Mouse (Mus musculus) kidney, adult 2 months (tissue): ENCODE data around the gene Nhsl2. TPM values are rescaled to one million over a fixed set of nuclear protein-coding genes. Genes with fewer than 3 reads are reported as not detected.
A peak's percentile ranks its signal among the peaks of the same experiment; 100 is the strongest.

Experiments used
- DNase-seq: peaks from one replicate; pipeline ENCODE4 v3.0.0; 2021
- H3K27ac ChIP-seq: fragments of 200-500 bp; 2 replicates; pipeline ENCODE4 v1.5.1; 2012; ENCODE audit warnings: low read depth, low read length, control low read depth, inconsistent platforms; ENCODE audit not compliant: insufficient read depth
- H3K27me3 ChIP-seq: fragments of 200-500 bp; replicated peaks from 2 replicates; pipeline ENCODE4 v1.6.1; 2012; ENCODE audit warnings: mild to moderate bottlenecking, moderate library complexity, low read length, inconsistent platforms; ENCODE audit not compliant: control insufficient read depth, insufficient read depth
- H3K36me3 ChIP-seq: fragments of 200-500 bp; 2 replicates; pipeline ENCODE4 v1.6.1; 2012; ENCODE audit warnings: mild to moderate bottlenecking, moderate library complexity, low read length, inconsistent platforms; ENCODE audit not compliant: control insufficient read depth, insufficient read depth
- H3K4me1 ChIP-seq: fragments of 200-500 bp; 2 replicates; pipeline ENCODE4 v1.6.1; 2011; ENCODE audit warnings: low read length; ENCODE audit not compliant: control insufficient read depth, insufficient read depth
- H3K4me3 ChIP-seq: fragments of 200-500 bp; 2 replicates; pipeline ENCODE4 v1.5.1; 2011; ENCODE audit warnings: mild to moderate bottlenecking, low read depth, low read length, control low read depth; ENCODE audit not compliant: insufficient read depth
- CTCF ChIP-seq: fragments of 200-500 bp; conservative IDR thresholded peaks from 2 replicates; pipeline ENCODE4 v1.5.1; 2011; ENCODE audit warnings: low read depth, mild to moderate bottlenecking, control low read depth, low read length, moderate library complexity, mixed read lengths; ENCODE audit not compliant: insufficient read depth, insufficient read length
- POLR2A ChIP-seq: fragments of 200-500 bp; IDR thresholded peaks from one replicate; pipeline ENCODE4 v1.6.1; 2011; ENCODE audit warnings: low read depth, low read length, control low read depth
- WGBS: fragments of 180-500 bp; shearing (Covaris S2); methylation state at CpG from one replicate; pipeline ENCODE4 v1.1.7; 2018; 5-methylcytosine and 5-hydroxymethylcytosine counted together
- polyA plus RNA-seq: library from polyadenylated mRNA; depleted of rRNA; stranded (reverse); fragments of >200 nt; gene quantifications from 2 replicates; pipeline ENCODE4 v1.2.3, GENCODE M21; 2012

Gene Nhsl2
- polyA plus RNA-seq, 1 experiment: 4.0 TPM

- WGBS: 74% methylated on average over 4 of the region's 4 CpGs
Observed at GRCm38 (mm10) chrX:101902597-101902996, 53.4 kb downstream of the Nhsl2 start.

GRCm38 (mm10) chrX:101907301-101907700 lies 58.1 kb downstream of the Nhsl2 start:
- 66% methylated on average over 5 of the region's 5 CpGs for WGBS
- no peak for DNase-seq
- Histone ChIP-seq H3K27ac (no peak overlapping the region), H3K27me3 (no peaks in the 10 kb centered on the region), H3K4me3 (no peak overlapping the region), H3K36me3 (no peaks in the 10 kb centered on the region), H3K4me1 (no peaks in the 10 kb centered on the region)
- TF ChIP-seq POLR2A (no peak), CTCF (no peak)

More at GRCm38 (mm10) chrX:101902597-101902996, 53.4 kb downstream of the Nhsl2 start:
- DNase-seq: no peak
- Histone ChIP-seq H3K4me3 (no peak overlapping the region), H3K27ac (peak overlapping the region; percentile 16; the same call in 1 of the 2 replicates), H3K36me3 (no peaks in the 10 kb centered on the region), H3K4me1 (no peaks in the 10 kb centered on the region; the same call in 1 of the 2 replicates), H3K27me3 (no peaks in the 10 kb centered on the region)
- no peak for TF ChIP-seq CTCF

GRCm38 (mm10) chrX:101929131-101929530 lies 79.9 kb downstream of the Nhsl2 start:
- H3K4me1 ChIP-seq: no peaks in the 10 kb centered on the region
- H3K36me3 ChIP-seq: no peaks in the 10 kb centered on the region
- H3K27ac ChIP-seq: no peak overlapping the region
- WGBS: 78% methylated on average over 2 of the region's 2 CpGs
- TF ChIP-seq CTCF: no peak
- no peak for TF ChIP-seq POLR2A
- H3K27me3 ChIP-seq: no peaks in the 10 kb centered on the region
- no peak overlapping the region for H3K4me3 ChIP-seq
- DNase-seq: no peak

GRCm38 (mm10) chrX:101930301-101930700 lies 81.1 kb downstream of the Nhsl2 start:
- Histone ChIP-seq H3K4me3 (no peak overlapping the region), H3K36me3 (no peaks in the 10 kb centered on the region), H3K27ac (no peak overlapping the region), H3K27me3 (no peaks in the 10 kb centered on the region), H3K4me1 (no peaks in the 10 kb centered on the region)
- TF ChIP-seq CTCF: no peak
- TF ChIP-seq POLR2A: no peak
- DNase-seq: no peak
- 99% methylated on average over 6 of the region's 6 CpGs for WGBS

GRCm38 (mm10) chrX:101931016-101931415 lies 81.8 kb downstream of the Nhsl2 start:
- no peaks in the 10 kb centered on the region for H3K27me3 ChIP-seq
- TF ChIP-seq POLR2A: no peak
- no peak for TF ChIP-seq CTCF
- 82% methylated on average over 5 of the region's 5 CpGs for WGBS

GRCm38 (mm10) chrX:101932244-101932643 lies 83.1 kb downstream of the Nhsl2 start:
- WGBS: 65% methylated on average over 7 of the region's 7 CpGs
- no peaks in the 10 kb centered on the region for H3K36me3 ChIP-seq
- no peak overlapping the region for H3K27ac ChIP-seq
- no peak overlapping the region for H3K4me3 ChIP-seq
- H3K27me3 ChIP-seq: no peaks in the 10 kb centered on the region
- no peak for TF ChIP-seq POLR2A
- no peak for TF ChIP-seq CTCF
- H3K4me1 ChIP-seq: no peaks in the 10 kb centered on the region
- DNase-seq: peak; percentile 45

More at GRCm38 (mm10) chrX:101931016-101931415, 81.8 kb downstream of the Nhsl2 start:
- no peak for DNase-seq
- Histone ChIP-seq H3K27ac (no peak overlapping the region), H3K4me3 (no peak overlapping the region), H3K4me1 (no peaks in the 10 kb centered on the region), H3K36me3 (no peaks in the 10 kb centered on the region)

- Histone ChIP-seq H3K4me3 (no peak overlapping the region), H3K27ac (no peak overlapping the region), H3K36me3 (no peaks in the 10 kb centered on the region), H3K4me1 (no peaks in the 10 kb centered on the region), H3K27me3 (no peaks in the 10 kb centered on the region)
- WGBS: 92% methylated on average over 5 of the region's 5 CpGs
- DNase-seq: no peak
- no peak for TF ChIP-seq POLR2A
- TF ChIP-seq CTCF: no peak
Observed at GRCm38 (mm10) chrX:101933346-101933745, 84.2 kb downstream of the Nhsl2 start.

- no peaks in the 10 kb centered on the region for H3K36me3 ChIP-seq
- H3K27ac ChIP-seq: no peak overlapping the region
- 52% methylated on average over 3 of the region's 3 CpGs for WGBS
- TF ChIP-seq POLR2A: no peak
- no peak for TF ChIP-seq CTCF
- H3K4me3 ChIP-seq: no peak overlapping the region
- no peaks in the 10 kb centered on the region for H3K27me3 ChIP-seq
- H3K4me1 ChIP-seq: no peaks in the 10 kb centered on the region
- no peak for DNase-seq
Observed at GRCm38 (mm10) chrX:101935291-101935840, 86.2 kb downstream of the Nhsl2 start.
